Mouse (Mus musculus) kidney, adult 2 months (tissue): Measurements from ENCODE around the gene Gpatch2.

Experiments used
- CTCF ChIP-seq: fragments of 200-500 bp; conservative IDR thresholded peaks from 2 replicates; pipeline ENCODE4 v1.5.1; 2011; ENCODE audit warnings: low read depth, mild to moderate bottlenecking, control low read depth, low read length, moderate library complexity, mixed read lengths; ENCODE audit not compliant: insufficient read depth, insufficient read length
- POLR2A ChIP-seq: fragments of 200-500 bp; IDR thresholded peaks from one replicate; pipeline ENCODE4 v1.6.1; 2011; ENCODE audit warnings: low read depth, low read length, control low read depth

DNA sequence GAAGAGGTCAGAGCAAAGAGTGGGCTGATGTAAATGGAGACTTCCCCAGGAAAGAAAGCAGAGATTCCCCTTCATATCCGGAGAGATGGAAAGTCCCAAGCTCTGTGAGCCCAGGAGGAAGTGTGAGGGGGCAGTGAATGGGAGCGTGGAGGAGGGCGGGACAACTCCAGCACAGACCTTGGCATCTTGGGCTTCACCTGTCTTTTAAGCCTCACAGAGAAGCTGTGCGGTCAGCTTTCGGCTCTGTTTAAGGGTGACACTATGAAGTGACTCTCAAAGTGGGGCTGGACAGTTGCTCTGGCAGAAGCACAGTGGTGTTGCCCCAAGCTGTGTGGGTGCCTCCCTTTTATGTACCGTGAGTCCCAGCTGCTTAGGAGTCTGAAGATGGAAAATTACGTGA, 74.9 kb downstream of the Gpatch2 start:
- TF ChIP-seq POLR2A, result no peak
- TF ChIP-seq CTCF, result no peak
